8 mouse cellular contexts compared by ENCODE assay signal in genomic region chr17:46858749-46859444, GRCm38 (mm10). TPM values are rescaled to one million over a fixed set of nuclear protein-coding genes. Genes with fewer than 3 reads are reported as not detected.
A peak's percentile ranks its signal among the peaks of the same experiment; 100 is the strongest.
DNase-seq lines count a peak whose midpoint lies in the region; ATAC-seq and TF ChIP-seq lines count a peak whose summit lies in the region.

No protein-coding gene starts in this region.

- no peak for DNase-seq in heart, postnatal 0 days (ENCODE audit: low spot score)
- DNase-seq in heart, postnatal 4 days: no peak
- peak; percentile 73 for DNase-seq in NIH3T3 (ENCODE audit: low read depth)
- DNase-seq in midbrain, postnatal 0 days (ENCODE audit: low spot score): peak; percentile 51
- no peak for DNase-seq in left cerebral cortex, adult 9 months (ENCODE audit: low spot score in 2 of 2)
- DNase-seq in natural killer cell, adult 2 months (ENCODE audit: low spot score in 2 of 2): no peak
- no peak for DNase-seq in adrenal gland, adult (ENCODE audit: inconsistent age in 2 of 2, low spot score in 1 of 2)

- WGBS in heart, postnatal 0 days: 29% methylated on average over 9 of the region's 9 CpGs
- WGBS in hindbrain, embryonic 16.5 days: 15% methylated on average over 9 of the region's 9 CpGs
- 15% methylated on average over 9 of the region's 9 CpGs for WGBS in midbrain, postnatal 0 days

- peaks cover 11% of the 10 kb centered on the region for H3K4me1 ChIP-seq in heart, postnatal 0 days (ENCODE audit: control insufficient read depth, insufficient read depth)
- peaks cover 23% of the 10 kb centered on the region for H3K4me1 ChIP-seq in hindbrain, embryonic 16.5 days (ENCODE audit: control insufficient read depth, insufficient read depth, low read depth, low read length)
- H3K4me1 ChIP-seq in midbrain, postnatal 0 days (ENCODE audit: insufficient read depth, low read length): peaks cover 3% of the 10 kb centered on the region; the same call in 1 of the 2 replicates

- H3K27me3 ChIP-seq in heart, postnatal 0 days (ENCODE audit: control insufficient read depth, insufficient read depth, low read length): no peaks in the 10 kb centered on the region
- no peaks in the 10 kb centered on the region for H3K27me3 ChIP-seq in hindbrain, embryonic 16.5 days (replicated peaks; ENCODE audit: control insufficient read depth, insufficient read depth, low read length)
- H3K27me3 ChIP-seq in midbrain, postnatal 0 days (ENCODE audit: insufficient read depth, low read length): no peaks in the 10 kb centered on the region

- peak overlapping the region; percentile 86 for H3K4me3 ChIP-seq in heart, postnatal 0 days (ENCODE audit: low read depth, low read length)
- H3K4me3 ChIP-seq in hindbrain, embryonic 16.5 days (ENCODE audit: low read length): peak overlapping the region; percentile 90
- H3K4me3 ChIP-seq in midbrain, postnatal 0 days (ENCODE audit: low read depth, low read length): peak overlapping the region; percentile 97

- no peaks in the 10 kb centered on the region for H3K36me3 ChIP-seq in heart, postnatal 0 days (replicated peaks; ENCODE audit: control insufficient read depth, insufficient read depth, low read length)
- H3K36me3 ChIP-seq in hindbrain, embryonic 16.5 days (ENCODE audit: control insufficient read depth, insufficient read depth, low read length): no peaks in the 10 kb centered on the region
- H3K36me3 ChIP-seq in midbrain, postnatal 0 days (ENCODE audit: insufficient read depth, low read length): no peaks in the 10 kb centered on the region

- H3K9ac ChIP-seq in heart, postnatal 0 days (replicated peaks; ENCODE audit: low read depth, low read length): peak overlapping the region; percentile 99
- peak overlapping the region; percentile 100 for H3K9ac ChIP-seq in hindbrain, embryonic 16.5 days (ENCODE audit: low read depth, low read length)
- peak overlapping the region; percentile 100 for H3K9ac ChIP-seq in midbrain, postnatal 0 days (replicated peaks; ENCODE audit: low read length, poor library complexity, severe bottlenecking)

- no peaks in the 10 kb centered on the region for H3K9me3 ChIP-seq in heart, postnatal 0 days (replicated peaks; ENCODE audit: control insufficient read depth, low read length)
- no peaks in the 10 kb centered on the region for H3K9me3 ChIP-seq in hindbrain, embryonic 16.5 days (ENCODE audit: control insufficient read depth, low read length)
- H3K9me3 ChIP-seq in midbrain, postnatal 0 days (ENCODE audit: low read length): no peaks in the 10 kb centered on the region

- no peak for TF ChIP-seq CTCF in heart, postnatal 0 days (IDR thresholded peaks at IDR 0.05; ENCODE audit: low read depth)
- TF ChIP-seq CTCF in midbrain, postnatal 0 days (IDR thresholded peaks at IDR 0.05): no peak

- peak overlapping the region; percentile 80 for H3K4me2 ChIP-seq in heart, postnatal 0 days (ENCODE audit: low read depth, low read length)
- peak overlapping the region; percentile 77 for H3K4me2 ChIP-seq in hindbrain, embryonic 16.5 days (ENCODE audit: low read length)
- peak overlapping the region; percentile 59 for H3K4me2 ChIP-seq in midbrain, postnatal 0 days (ENCODE audit: low read depth, low read length, poor library complexity, severe bottlenecking)

- no peak for ATAC-seq in heart, postnatal 0 days (ENCODE audit: insufficient read depth, low read depth)
- ATAC-seq in hindbrain, embryonic 16.5 days: no peak
- ATAC-seq in midbrain, postnatal 0 days (ENCODE audit: low FRiP score): no peak

- H3K27ac ChIP-seq in heart, postnatal 0 days (ENCODE audit: low read depth): peak overlapping the region; percentile 99
- peak overlapping the region; percentile 100 for H3K27ac ChIP-seq in hindbrain, embryonic 16.5 days (ENCODE audit: low read depth, low read length)
- H3K27ac ChIP-seq in midbrain, postnatal 0 days (ENCODE audit: low read depth, low read length): peak overlapping the region; percentile 100

- no peak for TF ChIP-seq EP300 in heart, postnatal 0 days (IDR thresholded peaks at IDR 0.05; ENCODE audit: low read depth)

RNA-seq across cellular contexts. Expression of gene Bicral, which starts 0.6 kb away (rescaled TPM):
- total RNA-seq in heart, postnatal 0 days (2014; rRNA removed; ENCODE audit: low replicate concordance): 3.6 and 17.2 TPM in 2 replicates
- polyA plus RNA-seq in heart, postnatal 0 days (2015; fragmentation: Nextera tagmentation; extraction: Ambion mirVana): 1.8 and 2.3 TPM in 2 replicates
- total RNA-seq in heart, postnatal 4 days (2021): 10 to 100 TPM; 11.8 to 14.0 TPM
- polyA plus RNA-seq in hindbrain, embryonic 16.5 days (2015; fragmentation: Nextera tagmentation; extraction: Ambion mirVana): 6.0 and 6.2 TPM in 2 replicates
- 31.2 and 31.6 TPM in 2 replicates for total RNA-seq in midbrain, postnatal 0 days (2014; rRNA removed)
- 6.5 and 7.0 TPM in 2 replicates for polyA plus RNA-seq in midbrain, postnatal 0 days (2015; fragmentation: Nextera tagmentation; extraction: Ambion mirVana)

RNA-seq across cellular contexts. Expression of gene Tbcc, which starts 31.6 kb away (rescaled TPM):
- 37.8 and 44.8 TPM in 2 replicates for total RNA-seq in heart, postnatal 0 days (2014; rRNA removed; ENCODE audit: low replicate concordance)
- polyA plus RNA-seq in heart, postnatal 0 days (2015; fragmentation: Nextera tagmentation; extraction: Ambion mirVana): 43.6 and 43.7 TPM in 2 replicates
- total RNA-seq in heart, postnatal 4 days (2021): 10 to 100 TPM; 23.5 to 26.2 TPM
- polyA plus RNA-seq in hindbrain, embryonic 16.5 days (2015; fragmentation: Nextera tagmentation; extraction: Ambion mirVana): 52.6 and 53.6 TPM in 2 replicates
- total RNA-seq in midbrain, postnatal 0 days (2014; rRNA removed): 43.1 and 46.3 TPM in 2 replicates
- polyA plus RNA-seq in midbrain, postnatal 0 days (2015; fragmentation: Nextera tagmentation; extraction: Ambion mirVana): 49.9 and 51.2 TPM in 2 replicates

RNA-seq across cellular contexts. Expression of gene Prph2, which starts 51.4 kb away (rescaled TPM):
- not detected in 2 replicates for total RNA-seq in heart, postnatal 0 days (2014; rRNA removed; ENCODE audit: low replicate concordance)
- not detected in 2 replicates for polyA plus RNA-seq in heart, postnatal 0 days (2015; fragmentation: Nextera tagmentation; extraction: Ambion mirVana)
- not detected for total RNA-seq in heart, postnatal 4 days (2021)
- not detected in 2 replicates for polyA plus RNA-seq in hindbrain, embryonic 16.5 days (2015; fragmentation: Nextera tagmentation; extraction: Ambion mirVana)
- not detected in 2 replicates for total RNA-seq in midbrain, postnatal 0 days (2014; rRNA removed)
- polyA plus RNA-seq in midbrain, postnatal 0 days (2015; fragmentation: Nextera tagmentation; extraction: Ambion mirVana): not detected in 2 replicates

Comparison
In these comparisons a context has a peak if more than half of its experiments do, and no peak if none do; other contexts are left out.
1. DNase-seq: peak in NIH3T3 (single experiment) and midbrain, postnatal 0 days (single experiment); none in heart, postnatal 0 days (single experiment), heart, postnatal 4 days (single experiment), left cerebral cortex, adult 9 months (0 of 2), natural killer cell, adult 2 months (0 of 2) and adrenal gland, adult (0 of 2).
2. Peak in every context shown above with its lines, with median percentiles within 50 percentile points of each other: H3K27ac ChIP-seq, H3K4me2 ChIP-seq, H3K4me3 ChIP-seq and H3K9ac ChIP-seq.